Mouse (Mus musculus): ENCODE measurements around the gene Mfap5. TPM values are rescaled to one million over a fixed set of nuclear protein-coding genes. Genes with fewer than 3 reads are reported as not detected.
"Not testable (repeated sequence)": the region's sequence is repeated elsewhere in the genome, so short reads cannot be mapped to it uniquely, and the experiment has no call there.

Gene Mfap5
- polyA plus RNA-seq (2014; fragmentation: Nextera tagmentation; extraction: Ambion mirVana), result 70.7 and 98.8 TPM in 2 replicates

DNA sequence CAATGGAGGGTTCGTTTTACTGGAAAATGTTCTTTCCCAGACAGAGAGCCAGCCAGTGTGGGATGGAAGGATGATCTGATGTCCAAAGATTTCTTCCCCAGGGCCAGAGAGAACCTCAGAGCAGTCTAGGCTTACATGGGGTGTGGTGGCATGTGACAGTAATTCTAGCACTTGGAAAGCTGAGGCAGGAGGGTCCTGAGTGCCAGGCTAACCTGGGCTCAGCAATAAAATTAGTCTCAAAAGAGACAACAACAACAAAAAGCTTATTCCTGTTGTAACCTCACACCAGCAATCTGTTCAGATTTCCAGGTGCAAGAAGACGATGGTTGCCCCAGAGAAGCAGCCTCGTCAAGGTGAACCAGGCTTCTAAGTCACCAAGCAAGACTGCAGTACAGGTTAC is at the start of gene Mfap5:
TSS of gene Mfap5 (plus strand) at position 301 of the 400 bp plus-strand sequence.
- ATAC-seq (ENCODE audit: low read depth), result no peak
- Histone ChIP-seq H3K36me3 (ENCODE audit: control insufficient read depth, insufficient read depth, low read length) (no peaks in the 10 kb centered on the region), H3K9ac (ENCODE audit: low read depth, low read length) (no peak within 1 kb of the TSS), H3K4me2 (ENCODE audit: low read depth, low read length) (no peak within 1 kb of the TSS), H3K27ac (replicated peaks; ENCODE audit: low read depth, low read length) (no peak within 1 kb of the TSS), H3K9me3 (ENCODE audit: control insufficient read depth, low read length) (no peaks in the 10 kb centered on the region), H3K4me3 (ENCODE audit: low read depth, low read length) (no peak within 1 kb of the TSS), H3K4me1 (ENCODE audit: control insufficient read depth, insufficient read depth, low read length) (no peaks in the 10 kb centered on the region), H3K27me3 (replicated peaks; ENCODE audit: control insufficient read depth, insufficient read depth, low read length) (no peaks in the 10 kb centered on the region)
- WGBS, result 90% methylated on average over 3 of the region's 3 CpGs
- DNase-seq (ENCODE audit: low spot score), result no peak

DNA sequence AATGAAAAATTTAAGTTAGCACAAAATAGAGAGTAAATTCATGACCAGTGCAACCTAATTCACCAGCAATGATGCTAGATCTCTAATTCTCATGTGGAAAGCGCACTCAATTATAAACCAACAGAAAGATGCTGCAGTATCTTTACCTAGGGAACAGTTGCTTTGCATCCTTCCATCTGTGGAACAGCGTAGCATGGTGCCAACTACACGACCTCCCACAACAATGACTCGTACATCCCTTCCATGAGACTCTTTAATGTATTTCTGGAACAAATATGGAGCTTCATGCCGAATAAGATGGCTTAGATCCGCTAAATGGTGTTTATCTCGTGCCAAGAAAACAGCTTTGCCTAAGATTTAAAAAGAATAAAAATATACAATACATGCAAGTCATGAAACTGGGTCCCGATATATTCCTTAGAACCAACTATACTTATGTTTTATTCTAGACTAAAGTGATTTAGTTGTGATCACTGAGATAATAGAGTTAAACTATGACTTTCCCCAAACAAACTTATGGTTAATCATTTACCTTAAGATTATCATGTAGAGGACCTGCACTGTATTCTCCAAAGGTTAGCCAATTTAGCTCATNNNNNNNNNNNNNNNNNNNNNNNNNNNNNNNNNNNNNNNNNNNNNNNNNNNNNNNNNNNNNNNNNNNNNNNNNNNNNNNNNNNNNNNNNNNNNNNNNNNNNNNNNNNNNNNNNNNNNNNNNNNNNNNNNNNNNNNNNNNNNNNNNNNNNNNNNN is 46.5 kb upstream of the Mfap5 start:
- Histone ChIP-seq H3K36me3 (ENCODE audit: control insufficient read depth, insufficient read depth, low read length) (peaks cover 57% of the 10 kb centered on the region), H3K27ac (replicated peaks; ENCODE audit: low read depth, low read length) (no peak overlapping the region), H3K4me2 (ENCODE audit: low read depth, low read length) (no peak overlapping the region), H3K27me3 (replicated peaks; ENCODE audit: control insufficient read depth, insufficient read depth, low read length) (no peaks in the 10 kb centered on the region), H3K9ac (ENCODE audit: low read depth, low read length) (no peak overlapping the region), H3K9me3 (ENCODE audit: control insufficient read depth, low read length) (no peaks in the 10 kb centered on the region), H3K4me3 (ENCODE audit: low read depth, low read length) (no peak overlapping the region), H3K4me1 (ENCODE audit: control insufficient read depth, insufficient read depth, low read length) (no peaks in the 10 kb centered on the region)
- DNase-seq (ENCODE audit: low spot score) (no peak), ATAC-seq (ENCODE audit: low read depth) (no peak)
- WGBS, result 89% methylated on average over 8 of the region's 8 CpGs

DNA sequence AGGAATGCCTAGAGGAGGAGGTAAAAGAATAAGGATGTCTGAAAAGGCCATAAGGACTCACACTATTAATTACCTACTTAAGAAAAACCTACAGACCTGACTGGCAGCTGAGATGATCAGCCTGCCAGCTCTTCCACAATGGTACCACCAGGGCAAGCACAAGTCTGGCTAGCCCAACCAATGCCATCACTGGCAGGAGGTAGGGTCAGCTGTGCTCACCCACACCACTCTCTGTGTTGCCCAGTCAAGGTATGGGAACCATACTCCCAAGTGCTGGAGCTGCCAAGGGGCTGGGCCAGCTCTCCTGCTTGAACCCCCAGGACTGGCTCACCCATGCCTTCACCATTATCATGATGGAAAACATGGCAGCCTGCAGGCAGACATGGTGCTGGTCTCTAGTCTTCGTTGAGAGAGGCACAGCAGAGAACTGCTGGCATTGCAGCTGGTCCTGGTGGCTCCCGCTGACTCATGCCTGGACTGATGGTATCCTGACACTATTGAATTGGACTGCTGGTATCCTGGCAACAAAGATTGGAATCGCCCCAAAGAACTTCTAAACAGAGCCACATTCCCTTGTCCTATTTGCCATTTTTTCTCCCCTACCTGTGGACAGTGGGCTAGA is 39.4 kb upstream of the Mfap5 start:
- H3K27ac ChIP-seq (replicated peaks; ENCODE audit: low read depth, low read length), result no peak overlapping the region
- no peak overlapping the region for H3K4me3 ChIP-seq (ENCODE audit: low read depth, low read length)
- DNase-seq (ENCODE audit: low spot score) (no peak), ATAC-seq (ENCODE audit: low read depth) (no peak)
- 90% methylated on average over 3 of the region's 3 CpGs for WGBS
- no peaks in the 10 kb centered on the region for H3K27me3 ChIP-seq (replicated peaks; ENCODE audit: control insufficient read depth, insufficient read depth, low read length)
- no peaks in the 10 kb centered on the region for H3K9me3 ChIP-seq (ENCODE audit: control insufficient read depth, low read length)
- no peak overlapping the region for H3K4me2 ChIP-seq (ENCODE audit: low read depth, low read length)
- no peaks in the 10 kb centered on the region for H3K4me1 ChIP-seq (ENCODE audit: control insufficient read depth, insufficient read depth, low read length)
- H3K9ac ChIP-seq (ENCODE audit: low read depth, low read length), result no peak overlapping the region
- peaks cover 45% of the 10 kb centered on the region for H3K36me3 ChIP-seq (ENCODE audit: control insufficient read depth, insufficient read depth, low read length)

DNA sequence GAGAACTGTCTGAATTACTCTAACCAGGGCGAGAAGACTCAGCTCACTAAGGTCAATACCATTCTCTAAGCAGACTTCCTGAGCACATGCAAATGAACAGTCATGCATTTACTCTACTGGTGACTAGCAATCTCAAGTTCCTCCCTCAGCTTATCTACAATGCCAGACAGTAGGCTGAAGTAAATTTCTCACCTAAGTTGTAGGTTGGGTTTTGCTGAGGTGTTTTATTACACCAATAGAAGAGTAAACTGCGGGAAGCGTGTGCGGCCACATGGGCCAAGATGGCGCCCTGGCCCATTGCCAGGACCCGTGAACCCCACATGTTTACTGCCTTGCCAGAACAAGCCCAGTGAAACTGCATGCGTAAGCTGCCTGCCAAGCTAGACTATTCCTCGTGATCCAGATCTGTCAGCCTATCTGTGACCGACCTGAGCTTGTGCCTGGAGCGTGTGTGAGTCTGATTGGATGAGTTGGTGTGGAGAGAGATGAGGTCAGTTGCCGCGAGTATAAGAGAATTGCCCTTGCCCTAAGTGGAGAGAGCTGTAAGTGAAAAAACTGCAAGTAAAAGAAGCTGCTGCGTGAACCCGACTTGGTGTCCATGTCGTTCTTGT is 36.5 kb upstream of the Mfap5 start:
- no peaks in the 10 kb centered on the region for H3K4me1 ChIP-seq (ENCODE audit: control insufficient read depth, insufficient read depth, low read length)
- H3K36me3 ChIP-seq (ENCODE audit: control insufficient read depth, insufficient read depth, low read length), result peaks cover 31% of the 10 kb centered on the region
- no peak overlapping the region for H3K4me2 ChIP-seq (ENCODE audit: low read depth, low read length)
- 91% methylated on average over 15 of the region's 15 CpGs for WGBS
- DNase-seq (ENCODE audit: low spot score) (no peak), ATAC-seq (ENCODE audit: low read depth) (no peak)
- H3K9ac ChIP-seq (ENCODE audit: low read depth, low read length), result no peak overlapping the region
- H3K27me3 ChIP-seq (replicated peaks; ENCODE audit: control insufficient read depth, insufficient read depth, low read length), result no peaks in the 10 kb centered on the region
- no peak overlapping the region for H3K4me3 ChIP-seq (ENCODE audit: low read depth, low read length)
- H3K9me3 ChIP-seq (ENCODE audit: control insufficient read depth, low read length), result no peaks in the 10 kb centered on the region
- no peak overlapping the region for H3K27ac ChIP-seq (replicated peaks; ENCODE audit: low read depth, low read length)

DNA sequence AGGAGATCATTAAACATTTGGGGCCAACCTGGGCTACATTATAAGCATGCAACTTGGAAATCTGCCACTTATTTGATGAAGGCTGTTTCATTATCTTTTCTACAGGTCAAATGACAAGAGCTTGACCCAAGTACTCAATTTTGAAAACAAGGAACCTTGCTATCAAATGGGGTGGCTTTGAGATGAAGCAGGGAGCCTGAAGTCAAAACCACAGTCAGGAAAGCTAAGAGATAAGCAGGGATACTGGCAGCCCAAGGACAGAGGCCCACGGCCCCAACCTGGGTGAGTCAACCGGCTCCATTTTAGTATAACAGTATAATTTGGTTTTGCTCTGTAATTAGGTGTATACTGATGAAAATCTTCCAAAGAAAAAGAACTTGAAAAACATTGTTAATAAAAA is 35.4 kb upstream of the Mfap5 start:
- no peak overlapping the region for H3K4me2 ChIP-seq (ENCODE audit: low read depth, low read length)
- no peak overlapping the region for H3K27ac ChIP-seq (replicated peaks; ENCODE audit: low read depth, low read length)
- WGBS, result 97% methylated on average over 2 of the region's 2 CpGs
- no peaks in the 10 kb centered on the region for H3K9me3 ChIP-seq (ENCODE audit: control insufficient read depth, low read length)
- H3K27me3 ChIP-seq (replicated peaks; ENCODE audit: control insufficient read depth, insufficient read depth, low read length), result no peaks in the 10 kb centered on the region
- no peaks in the 10 kb centered on the region for H3K4me1 ChIP-seq (ENCODE audit: control insufficient read depth, insufficient read depth, low read length)
- H3K36me3 ChIP-seq (ENCODE audit: control insufficient read depth, insufficient read depth, low read length), result peaks cover 31% of the 10 kb centered on the region
- no peak for ATAC-seq (ENCODE audit: low read depth)
- DNase-seq (ENCODE audit: low spot score), result no peak
- no peak overlapping the region for H3K4me3 ChIP-seq (ENCODE audit: low read depth, low read length)
- no peak overlapping the region for H3K9ac ChIP-seq (ENCODE audit: low read depth, low read length)

DNA sequence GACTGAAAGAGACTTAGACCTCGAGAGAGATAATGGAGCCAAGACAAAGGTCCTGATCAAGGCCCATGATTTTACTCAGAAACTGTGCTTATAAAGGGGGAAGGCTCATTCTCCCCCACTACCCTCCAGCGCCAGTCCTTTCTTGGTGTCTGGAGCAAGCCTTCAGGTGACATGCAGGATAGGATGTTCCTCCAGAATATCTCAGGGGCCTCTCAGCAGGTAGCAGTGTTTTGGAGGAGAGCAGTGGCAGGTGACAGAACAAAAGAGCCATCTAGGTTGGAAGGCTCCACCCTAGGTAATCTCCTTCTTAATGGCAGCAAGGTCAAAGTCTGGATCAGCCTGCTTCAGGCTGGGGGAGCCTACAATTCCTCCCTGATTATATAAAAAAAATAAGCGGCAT is 34.2 kb upstream of the Mfap5 start:
- DNase-seq (ENCODE audit: low spot score); H3K9ac ChIP-seq (ENCODE audit: low read depth, low read length); ATAC-seq (ENCODE audit: low read depth); H3K4me1 ChIP-seq (ENCODE audit: control insufficient read depth, insufficient read depth, low read length); H3K4me3 ChIP-seq (ENCODE audit: low read depth, low read length); H3K4me2 ChIP-seq (ENCODE audit: low read depth, low read length); H3K9me3 ChIP-seq (ENCODE audit: control insufficient read depth, low read length); H3K27ac ChIP-seq (replicated peaks; ENCODE audit: low read depth, low read length); H3K27me3 ChIP-seq (replicated peaks; ENCODE audit: control insufficient read depth, insufficient read depth, low read length): not testable (repeated sequence)
- WGBS, result 81% methylated on average over 3 of the region's 3 CpGs
- peaks cover 26% of the 10 kb centered on the region for H3K36me3 ChIP-seq (ENCODE audit: control insufficient read depth, insufficient read depth, low read length)

DNA sequence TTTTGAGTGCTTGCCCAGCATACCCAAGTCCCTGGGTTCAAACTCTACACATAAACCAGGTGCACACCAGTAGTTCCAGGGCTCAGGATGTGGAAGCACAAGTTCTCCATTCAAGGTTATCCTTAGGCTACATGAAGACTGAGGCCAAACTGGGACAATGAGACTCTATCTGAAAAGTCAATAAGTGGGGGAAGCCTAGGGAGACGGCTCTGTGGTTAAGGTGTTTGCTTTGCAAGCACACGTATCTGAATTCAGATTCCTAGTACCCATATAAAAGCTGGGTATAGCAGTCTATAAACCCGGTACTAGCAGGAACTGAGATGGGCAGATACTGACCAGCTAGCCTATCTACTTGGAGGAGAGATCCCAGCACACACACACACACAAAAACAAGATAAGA is 27.6 kb upstream of the Mfap5 start:
- H3K4me1 ChIP-seq (ENCODE audit: control insufficient read depth, insufficient read depth, low read length), result no peaks in the 10 kb centered on the region
- H3K27me3 ChIP-seq (replicated peaks; ENCODE audit: control insufficient read depth, insufficient read depth, low read length), result no peaks in the 10 kb centered on the region
- ATAC-seq (ENCODE audit: low read depth), result no peak
- H3K9me3 ChIP-seq (ENCODE audit: control insufficient read depth, low read length), result no peaks in the 10 kb centered on the region
- no peak overlapping the region for H3K4me3 ChIP-seq (ENCODE audit: low read depth, low read length)
- WGBS, result 83% methylated on average over 3 of the region's 3 CpGs
- no peak overlapping the region for H3K4me2 ChIP-seq (ENCODE audit: low read depth, low read length)
- H3K36me3 ChIP-seq (ENCODE audit: control insufficient read depth, insufficient read depth, low read length), result no peaks in the 10 kb centered on the region
- DNase-seq (ENCODE audit: low spot score), result no peak
- no peak overlapping the region for H3K9ac ChIP-seq (ENCODE audit: low read depth, low read length)
- no peak overlapping the region for H3K27ac ChIP-seq (replicated peaks; ENCODE audit: low read depth, low read length)

DNA sequence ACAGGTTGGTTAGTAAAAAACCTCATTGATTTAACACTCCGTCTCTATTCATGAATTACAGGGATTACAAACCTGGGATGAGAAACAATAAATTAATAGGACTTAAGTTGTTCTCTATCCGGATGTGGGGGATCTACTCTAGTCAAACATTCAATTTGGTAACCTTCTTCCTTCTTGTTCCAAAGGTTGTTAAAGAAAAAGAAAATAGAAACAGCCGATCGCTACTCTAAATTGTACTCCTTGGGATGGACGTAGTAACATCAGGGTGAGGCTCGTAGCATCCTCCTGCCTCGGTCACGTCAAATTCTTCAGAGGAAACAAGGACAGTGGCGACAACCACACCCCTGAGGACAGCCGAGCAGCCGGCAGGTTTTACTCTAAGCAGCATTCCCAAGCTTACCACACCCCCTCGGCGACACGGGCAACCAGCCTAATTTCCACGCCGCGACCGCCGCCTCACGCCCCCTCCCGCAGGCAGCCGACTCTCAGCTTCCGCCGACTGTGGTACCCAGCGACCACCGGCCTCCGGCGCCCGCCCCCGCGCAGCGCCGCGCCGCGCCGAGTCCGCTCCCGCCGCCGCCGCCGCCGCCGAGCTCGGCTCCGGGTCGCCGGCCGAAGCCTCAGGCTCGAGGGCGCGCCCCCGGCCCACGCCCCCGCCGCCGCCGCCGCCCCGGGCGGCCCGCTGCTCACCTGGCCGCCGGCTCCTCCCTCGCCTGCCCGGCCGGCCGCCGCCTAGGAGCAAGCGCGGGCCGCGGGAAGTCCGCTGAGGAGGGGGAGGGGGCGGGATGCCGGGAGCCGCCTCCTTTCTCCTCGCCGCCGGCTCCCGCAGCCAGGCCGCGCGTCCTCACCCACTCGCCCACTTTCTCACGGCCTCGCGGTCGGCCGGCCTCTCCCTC is 20.0 kb upstream of the Mfap5 start:
- Histone ChIP-seq H3K4me2 (ENCODE audit: low read depth, low read length) (peak overlapping the region; percentile 64), H3K9ac (ENCODE audit: low read depth, low read length) (peak overlapping the region; percentile 80), H3K27ac (replicated peaks; ENCODE audit: low read depth, low read length) (peak overlapping the region; percentile 66; the same call in 1 of the 2 replicates), H3K4me1 (ENCODE audit: control insufficient read depth, insufficient read depth, low read length) (peaks cover 4% of the 10 kb centered on the region), H3K27me3 (replicated peaks; ENCODE audit: control insufficient read depth, insufficient read depth, low read length) (no peaks in the 10 kb centered on the region; the same call in 1 of the 2 replicates), H3K4me3 (ENCODE audit: low read depth, low read length) (peak overlapping the region; percentile 78), H3K36me3 (ENCODE audit: control insufficient read depth, insufficient read depth, low read length) (no peaks in the 10 kb centered on the region), H3K9me3 (ENCODE audit: control insufficient read depth, low read length) (no peaks in the 10 kb centered on the region)
- WGBS, result 4% methylated on average over 28 of the region's 91 CpGs
- DNase-seq (ENCODE audit: low spot score) (peak; percentile 37), ATAC-seq (ENCODE audit: low read depth) (peak; percentile 66)

All from embryonic facial prominence, embryonic 14.5 days (tissue).